Mouse (Mus musculus) heart, postnatal 10 days (tissue): ENCODE data around the gene Gria2. TPM values are rescaled to one million over a fixed set of nuclear protein-coding genes. Genes with fewer than 3 reads are reported as not detected.

Source experiments
- microRNA-seq, 2 experiments: library from miRNA; unstranded; fragments of <30 nt; microRNA quantifications; one replicate each; pipeline ENCODE4 v1.2.0; 2022
- total RNA-seq, 2 experiments: library from RNA; stranded (reverse); gene quantifications; 2 replicates each; pipeline ENCODE4 v1.2.3; 2021

Gene Gria2
- total RNA-seq, 2 experiments from 2014 or later, result 0.15 TPM; not detected in 1

Small RNAs within 50 kb of the gene (microRNA-seq; reads per million reads assigned to microRNA genes)
- gene Gm25749, result 0 reads per million in 2 experiments

Other genes starting within 250 kb of the Gria2 start
- gene Glrb, start 110.8 kb upstream of the Gria2 start, total RNA-seq, result under 1 TPM; 0.24 to 0.35 TPM
- gene Pdgfc, start 233.6 kb upstream of the Gria2 start, total RNA-seq, result 1 to 10 TPM; 2.5 TPM